Mouse (Mus musculus) spleen, postnatal 14 days (tissue): ENCODE measurements around the gene Slc24a3.

Source experiments
- DNase-seq, 2 experiments: peaks; one replicate each; pipeline ENCODE4 v3.0.0; 2021 to 2022; ENCODE audit warnings: low spot score in 2 of 2

The Slc24a3 gene

GRCm38 (mm10) chr2:145283746-145284145, 116.2 kb downstream of the Slc24a3 start:
- DNase-seq = no peak

- no peak for DNase-seq
These were observed 120.9 kb downstream of the Slc24a3 start for GRCm38 (mm10) chr2:145288501-145288900.

GRCm38 (mm10) chr2:145291473-145291872, 123.9 kb downstream of the Slc24a3 start:
- DNase-seq = no peak

- no peak for DNase-seq
These were observed 124.6 kb downstream of the Slc24a3 start for GRCm38 (mm10) chr2:145292196-145292595.

- DNase-seq = no peak
These were observed 125.3 kb downstream of the Slc24a3 start for GRCm38 (mm10) chr2:145292816-145293215.

GRCm38 (mm10) chr2:145296906-145297305, 129.4 kb downstream of the Slc24a3 start:
- DNase-seq = no peak

- DNase-seq = no peak
These were observed 132.6 kb downstream of the Slc24a3 start for GRCm38 (mm10) chr2:145299914-145300699.

- no peak for DNase-seq
These were observed 139.8 kb downstream of the Slc24a3 start for GRCm38 (mm10) chr2:145307231-145307883.

GRCm38 (mm10) chr2:145318916-145319315, 151.4 kb downstream of the Slc24a3 start:
- DNase-seq = no peak

GRCm38 (mm10) chr2:145321287-145321686, 153.7 kb downstream of the Slc24a3 start:
- DNase-seq = no peak

GRCm38 (mm10) chr2:145321755-145322154, 154.2 kb downstream of the Slc24a3 start:
- no peak for DNase-seq

- no peak for DNase-seq
These were observed 156.9 kb downstream of the Slc24a3 start for GRCm38 (mm10) chr2:145324477-145324876.

- DNase-seq = no peak
These were observed 158.3 kb downstream of the Slc24a3 start for GRCm38 (mm10) chr2:145325852-145326251.

GRCm38 (mm10) chr2:145326544-145326943, 159.0 kb downstream of the Slc24a3 start:
- no peak for DNase-seq

- no peak for DNase-seq
These were observed 162.2 kb downstream of the Slc24a3 start for GRCm38 (mm10) chr2:145329756-145330155.

- DNase-seq = no peak
These were observed 164.0 kb downstream of the Slc24a3 start for GRCm38 (mm10) chr2:145331525-145331924.

- no peak for DNase-seq
These were observed 165.9 kb downstream of the Slc24a3 start for GRCm38 (mm10) chr2:145333466-145333865.

GRCm38 (mm10) chr2:145336406-145336805, 168.9 kb downstream of the Slc24a3 start:
- no peak for DNase-seq

- no peak for DNase-seq
These were observed 173.3 kb downstream of the Slc24a3 start for GRCm38 (mm10) chr2:145340816-145341215.

- DNase-seq = no peak
These were observed 175.4 kb downstream of the Slc24a3 start for GRCm38 (mm10) chr2:145342956-145343355.

- DNase-seq = no peak
These were observed 177.0 kb downstream of the Slc24a3 start for GRCm38 (mm10) chr2:145344521-145344920.

GRCm38 (mm10) chr2:145353801-145354200, 186.2 kb downstream of the Slc24a3 start:
- no peak for DNase-seq
